Mouse (Mus musculus): Measurements from ENCODE around the gene Frmd4a. TPM values are rescaled to one million over a fixed set of nuclear protein-coding genes. Genes with fewer than 3 reads are reported as not detected.
A peak's percentile ranks its signal among the peaks of the same experiment; 100 is the strongest.

Gene Frmd4a
- polyA plus RNA-seq, 1 experiment from 2014 or later = 16.0 TPM

GRCm38 (mm10) chr2:4364908-4365307 is 347.4 kb downstream of the Frmd4a start:
- Histone ChIP-seq H3K27ac (replicated peaks) (no peak overlapping the region), H3K27me3 (no peaks in the 10 kb centered on the region), H3K4me2 (no peak overlapping the region), H3K9me3 (replicated peaks) (no peaks in the 10 kb centered on the region), H3K4me3 (replicated peaks) (no peak overlapping the region), H3K4me1 (replicated peaks) (no peaks in the 10 kb centered on the region), H3K36me3 (replicated peaks) (no peaks in the 10 kb centered on the region), H3K9ac (no peak overlapping the region)
- WGBS (ENCODE audit: insufficient replicate concordance) = 44% methylated on average over 4 of the region's 4 CpGs
- no peak for ATAC-seq (ENCODE audit: insufficient read depth)

- ATAC-seq (ENCODE audit: insufficient read depth) = no peak
- no peaks in the 10 kb centered on the region for H3K36me3 ChIP-seq (replicated peaks)
- H3K9me3 ChIP-seq (replicated peaks) = no peaks in the 10 kb centered on the region
- 31% methylated on average over 6 of the region's 6 CpGs for WGBS (ENCODE audit: insufficient replicate concordance)
- H3K4me1 ChIP-seq (replicated peaks) = no peaks in the 10 kb centered on the region
- no peak overlapping the region for H3K4me2 ChIP-seq
- H3K4me3 ChIP-seq (replicated peaks) = no peak overlapping the region
- no peak overlapping the region for H3K27ac ChIP-seq (replicated peaks)
- H3K9ac ChIP-seq = no peak overlapping the region
- no peaks in the 10 kb centered on the region for H3K27me3 ChIP-seq
Observed at GRCm38 (mm10) chr2:4368544-4368943, 351.0 kb downstream of the Frmd4a start.

- Histone ChIP-seq H3K36me3 (replicated peaks) (no peaks in the 10 kb centered on the region), H3K9me3 (replicated peaks) (no peaks in the 10 kb centered on the region), H3K4me2 (no peak overlapping the region), H3K27ac (replicated peaks) (no peak overlapping the region), H3K4me3 (replicated peaks) (no peak overlapping the region), H3K27me3 (no peaks in the 10 kb centered on the region), H3K9ac (no peak overlapping the region), H3K4me1 (replicated peaks) (no peaks in the 10 kb centered on the region)
- WGBS (ENCODE audit: insufficient replicate concordance) = 64% methylated on average over 7 of the region's 7 CpGs
- ATAC-seq (ENCODE audit: insufficient read depth) = no peak
Observed at GRCm38 (mm10) chr2:4370499-4370898, 353.0 kb downstream of the Frmd4a start.

GRCm38 (mm10) chr2:4371341-4371740 is 353.8 kb downstream of the Frmd4a start:
- no peak for ATAC-seq (ENCODE audit: insufficient read depth)
- Histone ChIP-seq H3K27ac (replicated peaks) (no peak overlapping the region), H3K36me3 (replicated peaks) (no peaks in the 10 kb centered on the region), H3K27me3 (no peaks in the 10 kb centered on the region), H3K4me3 (replicated peaks) (no peak overlapping the region), H3K9ac (no peak overlapping the region), H3K4me2 (no peak overlapping the region), H3K9me3 (replicated peaks) (no peaks in the 10 kb centered on the region), H3K4me1 (replicated peaks) (no peaks in the 10 kb centered on the region)
- 57% methylated on average over 1 of the region's 1 CpGs for WGBS (ENCODE audit: insufficient replicate concordance)

GRCm38 (mm10) chr2:4378844-4379243 is 361.3 kb downstream of the Frmd4a start:
- no peaks in the 10 kb centered on the region for H3K36me3 ChIP-seq (replicated peaks)
- WGBS (ENCODE audit: insufficient replicate concordance) = 48% methylated on average over 3 of the region's 3 CpGs
- no peaks in the 10 kb centered on the region for H3K4me1 ChIP-seq (replicated peaks)
- no peaks in the 10 kb centered on the region for H3K27me3 ChIP-seq
- no peak for ATAC-seq (ENCODE audit: insufficient read depth)
- H3K9me3 ChIP-seq (replicated peaks) = no peaks in the 10 kb centered on the region
- no peak overlapping the region for H3K27ac ChIP-seq (replicated peaks)
- no peak overlapping the region for H3K4me3 ChIP-seq (replicated peaks)
- no peak overlapping the region for H3K4me2 ChIP-seq
- H3K9ac ChIP-seq = no peak overlapping the region

GRCm38 (mm10) chr2:4380435-4380834 is 362.9 kb downstream of the Frmd4a start:
- ATAC-seq (ENCODE audit: insufficient read depth) = no peak
- H3K27me3 ChIP-seq = no peaks in the 10 kb centered on the region
- 67% methylated on average over 6 of the region's 6 CpGs for WGBS (ENCODE audit: insufficient replicate concordance)
- no peaks in the 10 kb centered on the region for H3K4me1 ChIP-seq (replicated peaks)
- H3K36me3 ChIP-seq (replicated peaks) = no peaks in the 10 kb centered on the region
- H3K9ac ChIP-seq = no peak overlapping the region
- no peaks in the 10 kb centered on the region for H3K9me3 ChIP-seq (replicated peaks)
- H3K27ac ChIP-seq (replicated peaks) = no peak overlapping the region
- H3K4me3 ChIP-seq (replicated peaks) = no peak overlapping the region
- no peak overlapping the region for H3K4me2 ChIP-seq

GRCm38 (mm10) chr2:4380926-4381325 is 363.4 kb downstream of the Frmd4a start:
- H3K4me1 ChIP-seq (replicated peaks) = no peaks in the 10 kb centered on the region
- no peaks in the 10 kb centered on the region for H3K27me3 ChIP-seq
- H3K36me3 ChIP-seq (replicated peaks) = no peaks in the 10 kb centered on the region
- H3K9me3 ChIP-seq (replicated peaks) = no peaks in the 10 kb centered on the region
- H3K27ac ChIP-seq (replicated peaks) = no peak overlapping the region
- no peak overlapping the region for H3K4me2 ChIP-seq
- no peak overlapping the region for H3K4me3 ChIP-seq (replicated peaks)
- WGBS (ENCODE audit: insufficient replicate concordance) = 61% methylated on average over 5 of the region's 5 CpGs
- no peak for ATAC-seq (ENCODE audit: insufficient read depth)
- H3K9ac ChIP-seq = no peak overlapping the region

GRCm38 (mm10) chr2:4386468-4386867 is 369.0 kb downstream of the Frmd4a start:
- Histone ChIP-seq H3K4me2 (no peak overlapping the region), H3K9me3 (replicated peaks) (no peaks in the 10 kb centered on the region), H3K36me3 (replicated peaks) (no peaks in the 10 kb centered on the region), H3K27ac (replicated peaks) (no peak overlapping the region), H3K4me1 (replicated peaks) (no peaks in the 10 kb centered on the region), H3K9ac (no peak overlapping the region), H3K4me3 (replicated peaks) (no peak overlapping the region), H3K27me3 (no peaks in the 10 kb centered on the region)
- WGBS (ENCODE audit: insufficient replicate concordance) = 41% methylated on average over 6 of the region's 6 CpGs
- ATAC-seq (ENCODE audit: insufficient read depth) = no peak

- H3K4me1 ChIP-seq (replicated peaks) = no peaks in the 10 kb centered on the region
- WGBS (ENCODE audit: insufficient replicate concordance) = 21% methylated on average over 6 of the region's 6 CpGs
- no peaks in the 10 kb centered on the region for H3K36me3 ChIP-seq (replicated peaks)
- no peak overlapping the region for H3K27ac ChIP-seq (replicated peaks)
- peak overlapping the region; percentile 36 for H3K4me2 ChIP-seq
- no peaks in the 10 kb centered on the region for H3K9me3 ChIP-seq (replicated peaks)
- ATAC-seq (ENCODE audit: insufficient read depth) = no peak
- no peak overlapping the region for H3K9ac ChIP-seq
- no peaks in the 10 kb centered on the region for H3K27me3 ChIP-seq
- no peak overlapping the region for H3K4me3 ChIP-seq (replicated peaks)
Observed at GRCm38 (mm10) chr2:4389330-4389729, 371.8 kb downstream of the Frmd4a start.

- H3K27ac ChIP-seq (replicated peaks) = no peak overlapping the region
- no peak overlapping the region for H3K9ac ChIP-seq
- H3K4me1 ChIP-seq (replicated peaks) = no peaks in the 10 kb centered on the region
- H3K4me2 ChIP-seq = no peak overlapping the region
- 37% methylated on average over 4 of the region's 4 CpGs for WGBS (ENCODE audit: insufficient replicate concordance)
- H3K27me3 ChIP-seq = no peaks in the 10 kb centered on the region
- H3K4me3 ChIP-seq (replicated peaks) = no peak overlapping the region
- no peaks in the 10 kb centered on the region for H3K9me3 ChIP-seq (replicated peaks)
- no peak for ATAC-seq (ENCODE audit: insufficient read depth)
- H3K36me3 ChIP-seq (replicated peaks) = no peaks in the 10 kb centered on the region
Observed at GRCm38 (mm10) chr2:4391091-4391490, 373.6 kb downstream of the Frmd4a start.

GRCm38 (mm10) chr2:4391678-4392085 is 374.2 kb downstream of the Frmd4a start:
- H3K4me1 ChIP-seq (replicated peaks) = no peaks in the 10 kb centered on the region
- no peaks in the 10 kb centered on the region for H3K9me3 ChIP-seq (replicated peaks)
- no peak overlapping the region for H3K9ac ChIP-seq
- WGBS (ENCODE audit: insufficient replicate concordance) = 22% methylated on average over 7 of the region's 7 CpGs
- H3K27ac ChIP-seq (replicated peaks) = no peak overlapping the region
- no peaks in the 10 kb centered on the region for H3K36me3 ChIP-seq (replicated peaks)
- H3K4me2 ChIP-seq = no peak overlapping the region
- no peak overlapping the region for H3K4me3 ChIP-seq (replicated peaks)
- ATAC-seq (ENCODE audit: insufficient read depth) = no peak
- no peaks in the 10 kb centered on the region for H3K27me3 ChIP-seq

- Histone ChIP-seq H3K27me3 (no peaks in the 10 kb centered on the region), H3K9me3 (replicated peaks) (no peaks in the 10 kb centered on the region), H3K27ac (replicated peaks) (no peak overlapping the region), H3K4me1 (replicated peaks) (no peaks in the 10 kb centered on the region), H3K9ac (no peak overlapping the region), H3K4me3 (replicated peaks) (no peak overlapping the region), H3K4me2 (no peak overlapping the region), H3K36me3 (replicated peaks) (no peaks in the 10 kb centered on the region)
- ATAC-seq (ENCODE audit: insufficient read depth) = no peak
- WGBS (ENCODE audit: insufficient replicate concordance) = 63% methylated on average over 4 of the region's 4 CpGs
Observed at GRCm38 (mm10) chr2:4393046-4393445, 375.5 kb downstream of the Frmd4a start.

Measured in liver, embryonic 15.5 days (tissue).